ENCODE assay signal across 13 mouse cellular contexts in the genomic region with DNA sequence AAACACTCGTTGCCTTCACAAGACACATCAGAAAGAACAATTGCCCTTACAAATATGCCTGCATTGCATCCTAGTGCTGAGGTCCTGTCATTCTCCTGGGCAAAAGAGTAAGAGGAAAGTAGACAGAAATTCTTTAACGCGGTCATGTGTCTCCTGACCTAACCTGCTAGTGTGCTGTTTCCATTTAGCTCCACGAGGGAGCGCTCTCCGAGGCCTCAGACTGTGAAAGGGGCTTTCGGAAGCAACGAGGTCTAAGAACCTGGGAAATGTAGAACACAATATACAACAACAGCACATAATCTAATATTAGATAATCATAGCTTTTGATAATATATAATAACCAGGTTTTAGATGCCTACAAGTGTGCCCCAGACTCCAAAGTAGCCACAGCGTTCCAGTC. TPM values are rescaled to one million over a fixed set of nuclear protein-coding genes. Genes with fewer than 3 reads are reported as not detected.
"Had no signal": no experiment of that assay in that cellular context is flagged by ENCODE, and none has a peak within 500 bp of the region (broad histone marks: within the 10 kb centered on the region; RNA-seq: fewer than 3 reads in every experiment).

No protein-coding gene starts in this region.

- H3K27ac ChIP-seq: limb, embryonic 10.5 days; liver, embryonic 13.5 days; lung, embryonic 15.5 days; midbrain, embryonic 13.5 days; neural tube, embryonic 12.5 days had no signal

- H3K36me3 ChIP-seq: limb, embryonic 10.5 days; liver, embryonic 13.5 days; lung, embryonic 15.5 days; midbrain, embryonic 13.5 days; neural tube, embryonic 12.5 days had no signal

- DNase-seq: kidney, adult 8-10 months; kidney, postnatal 25 days; liver, embryonic 13.5 days; liver, postnatal 0 days; lung, postnatal 14 days; thymus, postnatal 4 days had no signal

- ATAC-seq: intestine, embryonic 16.5 days; liver, postnatal 0 days; midbrain, embryonic 13.5 days had no signal

- H3K4me1 ChIP-seq: limb, embryonic 10.5 days; liver, embryonic 13.5 days; lung, embryonic 15.5 days; midbrain, embryonic 13.5 days; neural tube, embryonic 12.5 days had no signal

- H3K4me2 ChIP-seq: liver, embryonic 13.5 days; lung, embryonic 15.5 days; midbrain, embryonic 13.5 days; neural tube, embryonic 12.5 days had no signal

- H3K9me3 ChIP-seq: limb, embryonic 10.5 days; liver, embryonic 13.5 days; lung, embryonic 15.5 days; midbrain, embryonic 13.5 days; neural tube, embryonic 12.5 days had no signal

- H3K4me3 ChIP-seq: limb, embryonic 10.5 days; liver, embryonic 13.5 days; lung, embryonic 15.5 days; midbrain, embryonic 13.5 days; neural tube, embryonic 12.5 days had no signal

- H3K27me3 ChIP-seq: liver, embryonic 13.5 days; lung, embryonic 15.5 days; midbrain, embryonic 13.5 days; neural tube, embryonic 12.5 days had no signal

- H3K9ac ChIP-seq: liver, embryonic 13.5 days; liver, postnatal 0 days; lung, embryonic 15.5 days; midbrain, embryonic 13.5 days; neural tube, embryonic 12.5 days had no signal

RNA-seq across cellular contexts. Expression of a gene that starts 22.4 kb away (rescaled TPM):
- total RNA-seq: monocyte, adult 5-6 weeks; neutrophil, adult 5-6 weeks had no signal
- polyA plus RNA-seq: liver, postnatal 0 days had no signal
